Mouse (Mus musculus): ENCODE data around the gene Rps15.

DNA sequence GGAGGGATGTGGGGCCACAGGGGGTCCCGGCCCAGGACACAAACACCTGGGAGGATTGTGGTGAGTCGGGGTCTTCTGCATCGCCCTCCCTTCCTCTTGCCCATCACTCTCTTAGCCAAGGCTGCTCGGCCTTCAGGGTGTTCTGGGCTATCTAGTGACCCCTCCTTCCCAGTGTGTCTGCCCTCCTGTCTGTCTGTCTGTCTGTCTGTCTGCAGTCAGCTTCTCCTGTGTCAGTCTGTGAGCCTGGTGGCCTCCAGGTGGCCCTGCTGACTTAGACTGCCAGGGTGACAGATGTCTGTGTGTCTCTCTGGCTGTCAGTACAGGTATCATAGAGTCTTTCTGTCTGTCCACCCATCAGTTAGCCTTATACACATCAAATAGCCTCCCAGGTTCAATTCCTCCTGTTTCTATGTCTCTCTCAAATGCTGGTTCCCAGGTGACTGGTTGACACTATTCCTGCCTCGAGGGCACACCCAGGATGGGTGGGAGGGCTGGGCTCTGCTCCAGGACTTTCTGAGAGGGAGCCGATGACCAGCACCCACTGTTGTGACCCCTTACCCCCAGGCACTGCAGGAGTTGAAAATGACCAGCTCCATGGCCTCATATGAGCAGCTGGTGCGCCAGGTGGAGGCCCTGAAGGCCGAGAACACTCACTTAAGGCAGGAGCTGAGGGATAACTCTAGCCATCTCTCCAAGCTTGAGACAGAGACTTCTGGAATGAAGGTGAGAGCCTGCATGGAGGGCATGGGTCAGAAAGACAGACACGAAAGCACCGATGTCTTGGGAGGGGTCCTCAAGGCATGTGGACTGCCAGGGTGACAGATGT lies 9.2 kb downstream of the Rps15 start:
- TF ChIP-seq TCF3 (IDR thresholded peaks at IDR 0.05; ENCODE audit: insufficient read length, low read depth) = no peak
- TF ChIP-seq POLR2A (IDR thresholded peaks at IDR 0.05; ENCODE audit: insufficient read length, low read depth) = no peak
- no peak for TF ChIP-seq USF1 (IDR thresholded peaks at IDR 0.05; ENCODE audit: low read depth)
- no peak for TF ChIP-seq CEBPB (IDR thresholded peaks at IDR 0.05; ENCODE audit: insufficient read depth, poor library complexity, severe bottlenecking)
- TF ChIP-seq MAX (IDR thresholded peaks at IDR 0.05; ENCODE audit: low read depth) = no peak
- no peak for TF ChIP-seq SRF (IDR thresholded peaks at IDR 0.05; ENCODE audit: control insufficient read depth, insufficient read length, low read depth)
- TF ChIP-seq E2F4 (IDR thresholded peaks at IDR 0.05; ENCODE audit: insufficient read depth) = no peak
- TF ChIP-seq MYOG (IDR thresholded peaks at IDR 0.05; ENCODE audit: control insufficient read depth in 1 of 3, insufficient read depth in 1 of 3, insufficient read length in 2 of 3, low read depth in 2 of 3) = no peak
- no peak for TF ChIP-seq POLR2AphosphoS2 (IDR thresholded peaks at IDR 0.05; ENCODE audit: insufficient read length, low read depth)
- no peak for TF ChIP-seq MYOD1 (IDR thresholded peaks at IDR 0.05; ENCODE audit: control insufficient read depth in 1 of 3, insufficient read length in 2 of 3, low read depth in 2 of 3)
- no peak for TF ChIP-seq TCF12 (IDR thresholded peaks at IDR 0.05; ENCODE audit: insufficient read depth, poor library complexity, severe bottlenecking)
